Mouse (Mus musculus) liver, embryonic 14.5 days (tissue): ENCODE results near the gene Pld6. TPM values are rescaled to one million over a fixed set of nuclear protein-coding genes. Genes with fewer than 3 reads are reported as not detected.

Source experiments
- ATAC-seq: fragments of 200-750 bp; cut with Nextera tagmentation; 2 replicates; pipeline ENCODE4 v1.8.0; 2017; ENCODE audit warnings: moderate number of reproducible peaks, mild to moderate bottlenecking, moderate library complexity; ENCODE audit not compliant: insufficient read depth
- DNase-seq, 3 experiments: peaks; one replicate each; pipeline ENCODE4 v3.0.0-alpha.2; 2012 to 2013; ENCODE audit warnings: low read depth in 3 of 3, low spot score in 3 of 3
- H3K27ac ChIP-seq: fragments of 300-500 bp; sonication (generic); 2 replicates; pipeline ENCODE4 v1.5.1; 2014; ENCODE audit warnings: moderate library complexity, mild to moderate bottlenecking, control low read depth, inconsistent platforms
- H3K27me3 ChIP-seq: fragments of 300-500 bp; sonication (generic); 2 replicates; pipeline ENCODE4 v1.6.1; 2014; ENCODE audit warnings: mild to moderate bottlenecking, low read length, moderate library complexity; ENCODE audit not compliant: control insufficient read depth, insufficient read depth
- H3K36me3 ChIP-seq: fragments of 300-500 bp; sonication (generic); replicated peaks from 2 replicates; pipeline ENCODE4 v1.6.1; 2014; ENCODE audit warnings: low read depth; ENCODE audit not compliant: control insufficient read depth, insufficient read depth
- H3K4me1 ChIP-seq, 2 experiments: fragments of 200-500 bp in 1 of 2; fragments of 300-500 bp in 1 of 2; sonication (generic) in 1 of 2; replicated peaks; 2 replicates each; pipeline ENCODE4 v1.6.1; 2012 to 2014; ENCODE audit warnings: antibody characterized with exemption in 1 of 2, inconsistent platforms in 1 of 2, low read length in 1 of 2; ENCODE audit not compliant: control insufficient read depth in 2 of 2, insufficient read depth in 2 of 2
- H3K4me2 ChIP-seq: fragments of 300-500 bp; sonication (generic); 2 replicates; pipeline ENCODE4 v1.6.1; 2014; ENCODE audit warnings: low read depth, mild to moderate bottlenecking, control low read depth, moderate library complexity
- H3K4me3 ChIP-seq, 2 experiments: fragments of 200-500 bp in 1 of 2; fragments of 300-500 bp in 1 of 2; sonication (generic) in 1 of 2; 2 replicates each; pipeline ENCODE4 v1.5.1; 2012 to 2014; ENCODE audit warnings: low read depth in 2 of 2, low read length in 2 of 2, mild to moderate bottlenecking in 2 of 2, control low read depth in 1 of 2, inconsistent platforms in 1 of 2, moderate library complexity in 1 of 2; ENCODE audit not compliant: insufficient read depth in 1 of 2
- H3K9ac ChIP-seq: fragments of 300-500 bp; sonication (generic); replicated peaks from 2 replicates; pipeline ENCODE4 v1.6.1; 2014; ENCODE audit warnings: mild to moderate bottlenecking, control low read depth, moderate library complexity
- H3K9me3 ChIP-seq: fragments of 300-500 bp; sonication (generic); 2 replicates; pipeline ENCODE4 v1.6.1; 2016; ENCODE audit warnings: low read length, mixed read lengths; ENCODE audit not compliant: control insufficient read depth
- CTCF ChIP-seq: IDR thresholded peaks from 2 replicates; pipeline ENCODE4 v1.5.1; 2016; ENCODE audit warnings: antibody characterized with exemption, low read depth, control low read depth
- EP300 ChIP-seq: IDR thresholded peaks from 2 replicates; pipeline ENCODE4 v1.6.1; 2016; ENCODE audit warnings: antibody characterized with exemption, low read depth
- WGBS: fragments of 180-500 bp; shearing (Covaris S2); extraction: QIAGEN DNeasy Blood & Tissue Kit; methylation state at CpG from one replicate; pipeline ENCODE4 v1.1.7; 2014; ENCODE audit not compliant: insufficient replicate concordance; 5-methylcytosine and 5-hydroxymethylcytosine counted together
- polyA plus RNA-seq, 2 experiments: library from polyadenylated mRNA; depleted of rRNA in 1 of 2; stranded (reverse) in 1 of 2; unstranded in 1 of 2; fragments of >200 nt; fragmentation: Nextera tagmentation in 1 of 2; extraction: Ambion mirVana in 1 of 2; gene quantifications; 2 replicates each; pipeline versions ENCODE4 v1.2.1 to v1.2.3; 2012 to 2014

Gene Pld6
- polyA plus RNA-seq, 2 experiments, result 0.50 to 1.9 TPM

GRCm38 (mm10) chr11:59786444-59787198 lies 824 bp downstream of the Pld6 start:
- Histone ChIP-seq H3K4me3 (peak overlapping the region; percentile 20 to 54), H3K36me3 (no peaks in the 10 kb centered on the region), H3K9ac (peak overlapping the region; percentile 51), H3K27ac (no peak overlapping the region), H3K4me1 (no peaks in the 10 kb centered on the region), H3K27me3 (no peaks in the 10 kb centered on the region), H3K9me3 (no peaks in the 10 kb centered on the region), H3K4me2 (peak overlapping the region; percentile 73)
- no peak for DNase-seq
- ATAC-seq, result peak; percentile 2; the same call in 1 of the 2 replicates
- 39% methylated on average over 15 of the region's 15 CpGs for WGBS
- TF ChIP-seq CTCF (no peak), EP300 (no peak)

- Histone ChIP-seq H3K36me3 (no peaks in the 10 kb centered on the region), H3K9me3 (no peaks in the 10 kb centered on the region), H3K9ac (no peak overlapping the region), H3K4me1 (no peaks in the 10 kb centered on the region), H3K27ac (no peak overlapping the region), H3K4me3 (no peak overlapping the region), H3K4me2 (no peak overlapping the region), H3K27me3 (no peaks in the 10 kb centered on the region)
- DNase-seq (no peak), ATAC-seq (no peak)
- no peak for TF ChIP-seq EP300
- no peak for TF ChIP-seq CTCF
- WGBS, result 81% methylated on average over 6 of the region's 6 CpGs
These were observed 3.9 kb downstream of the Pld6 start for GRCm38 (mm10) chr11:59783591-59783990.

GRCm38 (mm10) chr11:59782091-59782590 lies 5.3 kb downstream of the Pld6 start:
- no peaks in the 10 kb centered on the region for H3K36me3 ChIP-seq
- no peak for TF ChIP-seq CTCF
- no peak for TF ChIP-seq EP300
- no peak overlapping the region for H3K27ac ChIP-seq
- no peak overlapping the region for H3K9ac ChIP-seq
- no peaks in the 10 kb centered on the region for H3K9me3 ChIP-seq
- H3K4me2 ChIP-seq, result no peak overlapping the region
- 70% methylated on average over 7 of the region's 7 CpGs for WGBS
- DNase-seq, result no peak
- no peak overlapping the region for H3K4me3 ChIP-seq
- no peak for ATAC-seq
- no peaks in the 10 kb centered on the region for H3K27me3 ChIP-seq
- no peaks in the 10 kb centered on the region for H3K4me1 ChIP-seq

GRCm38 (mm10) chr11:59780241-59780640 lies 7.2 kb downstream of the Pld6 start:
- H3K4me2 ChIP-seq, result no peak overlapping the region
- ATAC-seq (no peak), DNase-seq (no peak)
- H3K27me3 ChIP-seq, result no peaks in the 10 kb centered on the region
- TF ChIP-seq EP300 (no peak), CTCF (no peak)
- H3K4me1 ChIP-seq, result no peaks in the 10 kb centered on the region
- H3K9me3 ChIP-seq, result no peaks in the 10 kb centered on the region
- no peak overlapping the region for H3K4me3 ChIP-seq
- H3K9ac ChIP-seq, result no peak overlapping the region
- no peaks in the 10 kb centered on the region for H3K36me3 ChIP-seq
- H3K27ac ChIP-seq, result no peak overlapping the region
- WGBS, result 65% methylated on average over 4 of the region's 4 CpGs

- H3K9me3 ChIP-seq, result no peaks in the 10 kb centered on the region
- H3K36me3 ChIP-seq, result no peaks in the 10 kb centered on the region
- no peak overlapping the region for H3K4me3 ChIP-seq
- TF ChIP-seq EP300, result no peak
- TF ChIP-seq CTCF, result no peak
- DNase-seq, result no peak
- no peak for ATAC-seq
- no peak overlapping the region for H3K27ac ChIP-seq
- H3K4me2 ChIP-seq, result no peak overlapping the region
- no peak overlapping the region for H3K9ac ChIP-seq
- no peaks in the 10 kb centered on the region for H3K4me1 ChIP-seq
- 78% methylated on average over 4 of the region's 4 CpGs for whole genome bisulfite sequencing
- H3K27me3 ChIP-seq, result no peaks in the 10 kb centered on the region
These were observed 8.0 kb downstream of the Pld6 start for GRCm38 (mm10) chr11:59779406-59779805.
